Mouse (Mus musculus): ENCODE data around the gene Ogdh.

DNA sequence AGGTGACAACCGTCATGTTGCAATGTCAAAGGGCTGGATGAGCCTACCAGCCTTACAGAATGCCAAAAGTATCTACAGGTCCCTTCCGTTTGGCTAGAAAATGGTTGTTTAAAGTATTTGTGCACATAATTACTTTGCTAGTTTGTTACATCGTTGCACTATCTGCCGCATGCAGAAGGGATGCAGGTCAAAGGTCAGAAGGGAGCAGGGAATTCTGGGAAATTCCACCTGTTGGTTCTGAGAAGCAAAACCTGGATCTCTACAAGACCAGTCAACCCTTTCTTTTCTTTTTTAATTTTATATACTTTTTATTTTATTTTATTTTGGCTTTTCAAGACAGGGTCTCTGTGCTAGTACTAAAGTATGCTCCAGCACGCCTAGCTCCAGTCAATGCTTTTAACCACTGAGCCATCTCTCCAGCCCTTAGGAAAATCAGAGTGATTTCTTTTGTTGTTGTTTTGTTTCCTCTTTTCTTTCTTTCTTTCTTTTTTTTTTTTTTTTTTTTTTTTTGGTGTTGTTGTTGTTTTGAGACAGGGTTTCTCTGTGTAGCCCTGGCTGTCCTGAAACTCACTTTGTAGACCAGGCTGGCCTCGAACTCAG lies 96.8 kb downstream of the Ogdh start:
- TF ChIP-seq GATA1 (IDR thresholded peaks at IDR 0.05; ENCODE audit: low read length) (no peak), TAL1 (IDR thresholded peaks at IDR 0.05; ENCODE audit: low read length) (no peak)
